Mouse (Mus musculus) hindbrain, embryonic 16.5 days (tissue): Measurements from ENCODE around the gene Scgb2b11. TPM values are rescaled to one million over a fixed set of nuclear protein-coding genes. Genes with fewer than 3 reads are reported as not detected.
"Not testable (repeated sequence)": the region's sequence is repeated elsewhere in the genome, so short reads cannot be mapped to it uniquely, and the experiment has no call there.

ENCODE experiments used
- ATAC-seq: fragments of 200-750 bp; cut with Nextera tagmentation; 2 replicates; pipeline ENCODE4 v1.8.0; 2017; ENCODE audit warnings: moderate TSS enrichment, moderate library complexity
- H3K27ac ChIP-seq: fragments of 300-500 bp; sonication (generic); 2 replicates; pipeline ENCODE4 v1.5.1; 2014; ENCODE audit warnings: low read depth, mild to moderate bottlenecking, control low read depth, low read length, moderate library complexity
- H3K27me3 ChIP-seq: fragments of 300-500 bp; sonication (generic); replicated peaks from 2 replicates; pipeline ENCODE4 v1.6.1; 2014; ENCODE audit warnings: low read length; ENCODE audit not compliant: control insufficient read depth, insufficient read depth
- H3K36me3 ChIP-seq: fragments of 300-500 bp; sonication (generic); 2 replicates; pipeline ENCODE4 v1.6.1; 2014; ENCODE audit warnings: mild to moderate bottlenecking, low read length, moderate library complexity, mixed read lengths; ENCODE audit not compliant: control insufficient read depth, insufficient read depth
- H3K4me1 ChIP-seq: fragments of 300-500 bp; sonication (generic); 2 replicates; pipeline ENCODE4 v1.6.1; 2014; ENCODE audit warnings: low read depth, low read length; ENCODE audit not compliant: control insufficient read depth, insufficient read depth
- H3K4me2 ChIP-seq: fragments of 300-500 bp; sonication (generic); 2 replicates; pipeline ENCODE4 v1.6.1; 2014; ENCODE audit warnings: mild to moderate bottlenecking, low read length, control low read depth, moderate library complexity
- H3K4me3 ChIP-seq: fragments of 300-500 bp; sonication (generic); 2 replicates; pipeline ENCODE4 v1.5.1; 2014; ENCODE audit warnings: mild to moderate bottlenecking, low read length, control low read depth, moderate library complexity
- H3K9ac ChIP-seq: fragments of 300-500 bp; sonication (generic); 2 replicates; pipeline ENCODE4 v1.6.1; 2014; ENCODE audit warnings: low read depth, mild to moderate bottlenecking, control low read depth, low read length, moderate library complexity
- H3K9me3 ChIP-seq: fragments of 300-500 bp; sonication (generic); 2 replicates; pipeline ENCODE4 v1.6.1; 2014; ENCODE audit warnings: mild to moderate bottlenecking, low read length, moderate library complexity; ENCODE audit not compliant: control insufficient read depth
- WGBS: fragments of 180-500 bp; shearing (Covaris S2); extraction: QIAGEN DNeasy Blood & Tissue Kit; methylation state at CpG from one replicate; pipeline ENCODE4 v1.1.7; 2014; 5-methylcytosine and 5-hydroxymethylcytosine counted together
- polyA plus RNA-seq: library from polyadenylated mRNA; unstranded; fragments of >200 nt; fragmentation: Nextera tagmentation; extraction: Ambion mirVana; gene quantifications from 2 replicates; pipeline ENCODE4 v1.2.1, GENCODE M21; 2015

The Scgb2b11 gene
- not detected in 2 replicates for polyA plus RNA-seq

- ATAC-seq = not testable (repeated sequence)
- 88% methylated on average over 2 of the region's 2 CpGs for WGBS
Measured at GRCm38 (mm10) chr7:32211045-32211444, at the start of gene Scgb2b11. Scgb2b11 (minus strand) TSS chr7:32211145.

GRCm38 (mm10) chr7:32222540-32222939 lies 11.6 kb upstream of the Scgb2b11 start, which contains the start of gene Scgb1b11:
Scgb1b11 (plus strand) TSS chr7:32222840.
- not testable (repeated sequence) for H3K9ac ChIP-seq, H3K36me3 ChIP-seq, H3K4me3 ChIP-seq, H3K27me3 ChIP-seq, ATAC-seq, H3K4me1 ChIP-seq, H3K27ac ChIP-seq, H3K9me3 ChIP-seq, H3K4me2 ChIP-seq
- WGBS = no CpG with 5 or more reads among the region's 2 CpGs

More at GRCm38 (mm10) chr7:32211045-32211444, at the start of gene Scgb2b11:
- H3K4me1 ChIP-seq, H3K27me3 ChIP-seq, H3K4me3 ChIP-seq, H3K9me3 ChIP-seq, H3K36me3 ChIP-seq, H3K9ac ChIP-seq, H3K4me2 ChIP-seq, H3K27ac ChIP-seq: not testable (repeated sequence)

Other genes with a start within 250 kb of the Scgb2b11 start
- gene Scgb1b10, start 110.3 kb downstream of the Scgb2b11 start, polyA plus RNA-seq = not detected in 2 replicates
- not detected in 2 replicates for gene Scgb1b11, start 11.7 kb upstream of the Scgb2b11 start, polyA plus RNA-seq
- not detected in 2 replicates for gene Scgb2b12, start 116.1 kb upstream of the Scgb2b11 start, polyA plus RNA-seq
- not detected in 2 replicates for gene Scgb1b12, start 123.0 kb upstream of the Scgb2b11 start, polyA plus RNA-seq
- gene Scgb1b29, start 230.4 kb upstream of the Scgb2b11 start, polyA plus RNA-seq = not detected in 2 replicates